Mouse (Mus musculus) kidney, postnatal 0 days (tissue): ENCODE measurements around the gene Fggy. TPM values are rescaled to one million over a fixed set of nuclear protein-coding genes. Genes with fewer than 3 reads are reported as not detected.
A peak's percentile ranks its signal among the peaks of the same experiment; 100 is the strongest.

ENCODE experiments used
- ATAC-seq: fragments of 200-750 bp; cut with Nextera tagmentation; replicated peaks from 2 replicates; pipeline ENCODE4 v1.8.0; 2017; ENCODE audit warnings: low read depth, moderate number of reproducible peaks, moderate TSS enrichment, moderate library complexity; ENCODE audit not compliant: low FRiP score
- DNase-seq: peaks from one replicate; pipeline ENCODE4 v3.0.0-alpha.2; 2016; ENCODE audit warnings: low spot score
- H3K27ac ChIP-seq: fragments of 300-500 bp; sonication (generic); 2 replicates; pipeline ENCODE4 v1.5.1; 2014; ENCODE audit warnings: mild to moderate bottlenecking
- H3K27me3 ChIP-seq: fragments of 300-500 bp; sonication (generic); 2 replicates; pipeline ENCODE4 v1.6.1; 2014; ENCODE audit warnings: low read length, mixed read lengths; ENCODE audit not compliant: insufficient read depth
- H3K36me3 ChIP-seq: fragments of 300-500 bp; sonication (generic); 2 replicates; pipeline ENCODE4 v1.6.1; 2014; ENCODE audit warnings: low read length, mixed read lengths; ENCODE audit not compliant: insufficient read depth
- H3K4me1 ChIP-seq: fragments of 300-500 bp; sonication (generic); replicated peaks from 2 replicates; pipeline ENCODE4 v1.6.1; 2014; ENCODE audit warnings: antibody characterized with exemption, low read length, mixed read lengths; ENCODE audit not compliant: insufficient read depth
- H3K4me2 ChIP-seq: fragments of 300-500 bp; sonication (generic); 2 replicates; pipeline ENCODE4 v1.6.1; 2014; ENCODE audit warnings: mild to moderate bottlenecking, low read length, moderate library complexity, mixed read lengths
- H3K4me3 ChIP-seq: fragments of 300-500 bp; sonication (generic); replicated peaks from 2 replicates; pipeline ENCODE4 v1.5.1; 2014; ENCODE audit warnings: low read depth, low read length
- H3K9ac ChIP-seq: fragments of 300-500 bp; sonication (generic); 2 replicates; pipeline ENCODE4 v1.6.1; 2014; ENCODE audit warnings: low read depth, low read length
- H3K9me3 ChIP-seq: fragments of 300-500 bp; sonication (generic); replicated peaks from 2 replicates; pipeline ENCODE4 v1.6.1; 2016; ENCODE audit warnings: low read length, inconsistent platforms, mixed read lengths
- CTCF ChIP-seq: IDR thresholded peaks from 2 replicates; pipeline ENCODE4 v1.5.1; 2016; ENCODE audit warnings: antibody characterized with exemption, low read depth, mild to moderate bottlenecking, moderate library complexity
- WGBS: fragments of 180-500 bp; shearing (Covaris S2); extraction: QIAGEN DNeasy Blood & Tissue Kit; methylation state at CpG from one replicate; pipeline ENCODE4 v1.1.7; 2014; 5-methylcytosine and 5-hydroxymethylcytosine counted together
- polyA plus RNA-seq: library from polyadenylated mRNA; unstranded; fragments of >200 nt; fragmentation: Nextera tagmentation; extraction: Ambion mirVana; gene quantifications from 2 replicates; pipeline ENCODE4 v1.2.1, GENCODE M21; 2015

Fggy gene
- polyA plus RNA-seq, 1 experiment from 2014 or later, result 35.3 TPM

- TF ChIP-seq CTCF, result no peak
- Histone ChIP-seq H3K27ac (no peak overlapping the region), H3K36me3 (no peaks in the 10 kb centered on the region), H3K4me3 (no peak overlapping the region), H3K9me3 (no peaks in the 10 kb centered on the region), H3K4me1 (no peaks in the 10 kb centered on the region), H3K27me3 (no peaks in the 10 kb centered on the region), H3K9ac (no peak overlapping the region), H3K4me2 (no peak overlapping the region)
- 86% methylated on average over 7 of the region's 7 CpGs for WGBS
- DNase-seq, result no peak
- no peak for ATAC-seq
These were observed 109.1 kb downstream of the Fggy start for GRCm38 (mm10) chr4:95666284-95666889.

GRCm38 (mm10) chr4:95666896-95667295, 109.6 kb downstream of the Fggy start:
- Histone ChIP-seq H3K27me3 (no peaks in the 10 kb centered on the region), H3K9me3 (no peaks in the 10 kb centered on the region), H3K27ac (no peak overlapping the region), H3K9ac (no peak overlapping the region), H3K4me3 (no peak overlapping the region), H3K4me1 (no peaks in the 10 kb centered on the region), H3K4me2 (no peak overlapping the region), H3K36me3 (no peaks in the 10 kb centered on the region)
- 96% methylated on average over 2 of the region's 2 CpGs for WGBS
- no peak for TF ChIP-seq CTCF
- DNase-seq (no peak), ATAC-seq (no peak)

- 78% methylated on average over 1 of the region's 1 CpGs for WGBS
- TF ChIP-seq CTCF, result no peak
- Histone ChIP-seq H3K9ac (no peak overlapping the region), H3K27me3 (no peaks in the 10 kb centered on the region), H3K36me3 (no peaks in the 10 kb centered on the region), H3K9me3 (no peaks in the 10 kb centered on the region), H3K4me2 (no peak overlapping the region), H3K27ac (no peak overlapping the region), H3K4me3 (no peak overlapping the region), H3K4me1 (no peaks in the 10 kb centered on the region)
- DNase-seq (no peak), ATAC-seq (no peak)
These were observed 110.3 kb downstream of the Fggy start for GRCm38 (mm10) chr4:95667595-95667994.

- Histone ChIP-seq H3K36me3 (no peaks in the 10 kb centered on the region), H3K27me3 (no peaks in the 10 kb centered on the region), H3K9me3 (no peaks in the 10 kb centered on the region), H3K4me2 (no peak overlapping the region), H3K9ac (no peak overlapping the region), H3K27ac (no peak overlapping the region), H3K4me1 (no peaks in the 10 kb centered on the region), H3K4me3 (no peak overlapping the region)
- no peak for TF ChIP-seq CTCF
- DNase-seq, result peak; percentile 51
- WGBS, result 57% methylated on average over 3 of the region's 3 CpGs
- ATAC-seq, result no peak
These were observed 111.2 kb downstream of the Fggy start for GRCm38 (mm10) chr4:95668543-95668942.

- no peaks in the 10 kb centered on the region for H3K4me1 ChIP-seq
- no peak overlapping the region for H3K4me2 ChIP-seq
- ATAC-seq (no peak), DNase-seq (no peak)
- H3K9ac ChIP-seq, result no peak overlapping the region
- H3K27me3 ChIP-seq, result no peaks in the 10 kb centered on the region
- 74% methylated on average over 2 of the region's 2 CpGs for WGBS
- no peak for TF ChIP-seq CTCF
- no peak overlapping the region for H3K27ac ChIP-seq
- H3K36me3 ChIP-seq, result no peaks in the 10 kb centered on the region
- H3K4me3 ChIP-seq, result no peak overlapping the region
- no peaks in the 10 kb centered on the region for H3K9me3 ChIP-seq
These were observed 112.0 kb downstream of the Fggy start for GRCm38 (mm10) chr4:95669336-95669735.

GRCm38 (mm10) chr4:95670559-95670958, 113.3 kb downstream of the Fggy start:
- Histone ChIP-seq H3K36me3 (no peaks in the 10 kb centered on the region), H3K4me2 (no peak overlapping the region), H3K27ac (no peak overlapping the region), H3K27me3 (no peaks in the 10 kb centered on the region), H3K4me1 (no peaks in the 10 kb centered on the region), H3K4me3 (no peak overlapping the region), H3K9me3 (no peaks in the 10 kb centered on the region), H3K9ac (no peak overlapping the region)
- WGBS, result 78% methylated on average over 3 of the region's 3 CpGs
- DNase-seq, result no peak
- TF ChIP-seq CTCF, result no peak
- no peak for ATAC-seq

- H3K4me1 ChIP-seq, result no peaks in the 10 kb centered on the region
- no peak overlapping the region for H3K4me3 ChIP-seq
- no peaks in the 10 kb centered on the region for H3K27me3 ChIP-seq
- 96% methylated on average over 1 of the region's 1 CpGs for WGBS
- no peaks in the 10 kb centered on the region for H3K9me3 ChIP-seq
- H3K36me3 ChIP-seq, result no peaks in the 10 kb centered on the region
- H3K27ac ChIP-seq, result no peak overlapping the region
- ATAC-seq (no peak), DNase-seq (no peak)
- H3K4me2 ChIP-seq, result no peak overlapping the region
- no peak for TF ChIP-seq CTCF
- H3K9ac ChIP-seq, result no peak overlapping the region
These were observed 114.7 kb downstream of the Fggy start for GRCm38 (mm10) chr4:95672039-95672438.
